Mouse (Mus musculus) CH12F3 (cell line): ENCODE data around the gene 1700001P01Rik.

Experiments
- in situ Hi-C: fragments of 300-500 bp; cut with MboI; formaldehyde crosslinking; loops from 2 replicates; pipeline ENCODE4 v1.14.3; 2020; ENCODE audit warnings: low sequenced_read_pairs

1700001P01Rik gene

GRCm38 (mm10) chr11:97797369-97798082 lies 21.8 kb upstream of the 1700001P01Rik start:
- in situ Hi-C loops: loop anchor here (10.0 kb wide), 2 partner anchors 77 to 187 kb away; partner anchors contain the start of gene Plxdc1

GRCm38 (mm10) chr11:97796910-97797309 lies 21.2 kb upstream of the 1700001P01Rik start:
- in situ Hi-C loops: loop anchor here (10.0 kb wide), 2 partner anchors 78 to 188 kb away; partner anchors contain the start of gene Plxdc1

GRCm38 (mm10) chr11:97793165-97793564 lies 17.4 kb upstream of the 1700001P01Rik start:
- in situ Hi-C loops: loop anchor here (10.0 kb wide), 2 partner anchors 82 to 192 kb away; partner anchors contain the start of gene Plxdc1

- in situ Hi-C loops: loop anchor here (10.0 kb wide), 2 partner anchors 84 to 194 kb away; partner anchors contain the start of gene Plxdc1
These were observed 15.2 kb upstream of the 1700001P01Rik start for GRCm38 (mm10) chr11:97790778-97791438.

GRCm38 (mm10) chr11:97789727-97790126 lies 14.0 kb upstream of the 1700001P01Rik start:
- in situ Hi-C loops: loop anchor here (10.0 kb wide), 2 partner anchors 85 to 195 kb away; partner anchors contain the start of gene Plxdc1

- in situ Hi-C loops: no loop called here
These were observed 12.2 kb upstream of the 1700001P01Rik start for GRCm38 (mm10) chr11:97787961-97788360.

- in situ Hi-C loops: no loop called here
These were observed 6.8 kb upstream of the 1700001P01Rik start for GRCm38 (mm10) chr11:97782564-97782895.

GRCm38 (mm10) chr11:97781832-97782563 lies 6.3 kb upstream of the 1700001P01Rik start, which contains the start of gene Rpl23:
TSS of gene Rpl23 (minus strand) at chr11:97782437.
- in situ Hi-C loops: no loop called here

- in situ Hi-C loops: no loop called here
These were observed 5.7 kb upstream of the 1700001P01Rik start for GRCm38 (mm10) chr11:97781478-97781831.

- in situ Hi-C loops: no loop called here
These were observed 4.4 kb upstream of the 1700001P01Rik start for GRCm38 (mm10) chr11:97779968-97780701.

GRCm38 (mm10) chr11:97778918-97779317 lies 3.2 kb upstream of the 1700001P01Rik start:
- in situ Hi-C loops: no loop called here

GRCm38 (mm10) chr11:97777129-97777529 lies 1.4 kb upstream of the 1700001P01Rik start:
- in situ Hi-C loops: no loop called here

- in situ Hi-C loops: no loop called here
These were observed 895 bp upstream of the 1700001P01Rik start for GRCm38 (mm10) chr11:97776497-97777128.

GRCm38 (mm10) chr11:97775186-97775585 lies 532 bp downstream of the 1700001P01Rik start:
- in situ Hi-C loops: no loop called here

GRCm38 (mm10) chr11:97771410-97771809 lies 4.3 kb downstream of the 1700001P01Rik start:
- in situ Hi-C loops: no loop called here

- in situ Hi-C loops: no loop called here
These were observed 6.0 kb downstream of the 1700001P01Rik start for GRCm38 (mm10) chr11:97769704-97770103.

GRCm38 (mm10) chr11:97766154-97766881 lies 9.4 kb downstream of the 1700001P01Rik start, which contains the start of gene Cwc25:
TSS of gene Cwc25 (minus strand) at chr11:97766556.
- in situ Hi-C loops: no loop called here

- in situ Hi-C loops: no loop called here
These were observed 14.1 kb downstream of the 1700001P01Rik start for GRCm38 (mm10) chr11:97761638-97762037.

- in situ Hi-C loops: no loop called here
These were observed 16.8 kb downstream of the 1700001P01Rik start for GRCm38 (mm10) chr11:97758942-97759341.
